Mouse (Mus musculus) lung, adult 2 months (tissue): ENCODE results near the gene Adgra3.

Experiments used
- CTCF ChIP-seq: fragments of 200-500 bp; IDR thresholded peaks from 2 replicates; pipeline ENCODE4 v1.5.1; 2011; ENCODE audit warnings: mild to moderate bottlenecking, low read length, control low read depth; ENCODE audit not compliant: insufficient read depth
- POLR2A ChIP-seq: fragments of 200-500 bp; IDR thresholded peaks from 2 replicates; pipeline ENCODE4 v1.6.1; 2011; ENCODE audit warnings: low read depth, mild to moderate bottlenecking, control low read depth, low read length, borderline replicate concordance; ENCODE audit errors: extremely low read depth

GRCm38 (mm10) chr5:50048271-50048851 lies 10.4 kb downstream of the Adgra3 start:
- TF ChIP-seq CTCF (no peak), POLR2A (no peak)
